Mouse (Mus musculus): ENCODE measurements around the gene Otop3. TPM values are rescaled to one million over a fixed set of nuclear protein-coding genes. Genes with fewer than 3 reads are reported as not detected.

Gene Otop3
- polyA plus RNA-seq, 1 experiment from 2014 or later: not detected

DNA sequence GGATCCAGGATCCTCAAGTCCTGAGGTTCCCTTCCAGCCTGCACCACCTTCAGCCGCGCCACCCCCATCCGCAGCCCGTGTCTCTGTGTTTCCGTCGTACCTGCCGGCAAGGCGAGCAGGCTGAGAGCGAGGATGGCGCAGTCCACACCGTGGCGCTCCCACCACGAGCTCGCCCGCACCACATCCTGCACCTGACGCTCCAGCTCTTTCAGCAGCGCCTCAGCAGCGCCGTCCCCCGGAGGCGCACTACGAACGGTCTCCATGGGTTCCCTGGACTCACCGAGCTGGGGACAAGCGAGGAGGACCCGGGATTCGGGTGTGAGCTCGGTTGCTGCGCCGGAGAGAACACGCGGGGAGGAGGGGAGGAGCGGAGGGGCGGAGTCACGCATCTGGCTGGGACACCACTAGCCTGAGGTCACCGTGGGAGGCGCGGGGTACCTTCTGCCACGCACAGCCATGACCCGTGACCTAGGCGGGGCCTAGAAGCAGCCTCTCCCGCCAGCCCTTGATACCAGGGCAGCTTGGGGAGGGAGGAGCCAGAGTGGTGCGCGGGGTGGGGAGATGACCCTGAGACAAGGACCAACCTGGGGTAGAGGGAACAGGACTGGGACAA, 37.2 kb upstream of the Otop3 start, which contains the start of gene Fads6:
Fads6 (minus strand) TSS at position 450 of the 613 bp plus-strand sequence.
- DNase-seq: peak; percentile 80
- no peaks in the 10 kb centered on the region for H3K9me3 ChIP-seq (ENCODE audit: low read length)
- TF ChIP-seq CTCF (IDR thresholded peaks at IDR 0.05; ENCODE audit: low read depth) (peak; percentile 59), EP300 (IDR thresholded peaks at IDR 0.05; ENCODE audit: low read depth) (no peak)
- H3K4me2 ChIP-seq (ENCODE audit: low read depth, low read length): peak within 1 kb of the TSS; percentile 70
- peak within 1 kb of the TSS; percentile 66 for H3K27ac ChIP-seq (ENCODE audit: low read depth)
- peak within 1 kb of the TSS; percentile 44 for H3K4me3 ChIP-seq (ENCODE audit: low read depth, low read length)
- H3K36me3 ChIP-seq (replicated peaks; ENCODE audit: insufficient read depth, low read length): 0 out of 2 replicates have a peak, but pooled peaks cover 2% of the 10 kb centered on the region
- H3K4me1 ChIP-seq (ENCODE audit: insufficient read depth): peaks cover 10% of the 10 kb centered on the region
- H3K9ac ChIP-seq (replicated peaks): peak within 1 kb of the TSS; percentile 36
- H3K27me3 ChIP-seq (ENCODE audit: insufficient read depth, low read length): peaks cover 4% of the 10 kb centered on the region; the same call in 1 of the 2 replicates
- ATAC-seq: peak; percentile 63
- whole genome bisulfite sequencing (ENCODE audit: insufficient replicate concordance): 2% methylated on average over 44 of the region's 44 CpGs

DNA sequence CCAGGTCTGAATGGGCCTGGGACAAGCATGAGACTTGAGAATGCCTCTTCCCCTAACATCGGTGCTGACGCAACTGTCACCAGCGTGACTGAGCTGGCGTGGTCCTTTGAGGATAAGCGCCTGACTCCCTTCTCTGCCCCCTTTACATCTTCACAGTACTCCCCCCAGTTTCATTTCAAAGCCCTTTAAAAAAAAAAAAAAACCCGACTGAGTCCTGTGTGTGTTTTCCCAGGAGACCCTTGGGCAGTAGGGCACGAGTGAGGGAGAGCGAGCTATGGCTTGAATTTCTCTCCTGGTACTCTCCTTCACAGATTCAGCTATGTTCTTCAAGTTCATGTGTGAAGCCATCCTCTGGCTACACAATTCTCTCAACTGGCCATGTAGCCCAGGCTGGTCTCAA, 36.4 kb upstream of the Otop3 start:
- ATAC-seq: no peak
- DNase-seq: no peak
- H3K9me3 ChIP-seq (ENCODE audit: low read length): no peaks in the 10 kb centered on the region
- H3K36me3 ChIP-seq (replicated peaks; ENCODE audit: insufficient read depth, low read length): 0 out of 2 replicates have a peak, but pooled peaks cover 2% of the 10 kb centered on the region
- peaks cover 8% of the 10 kb centered on the region for H3K4me1 ChIP-seq (ENCODE audit: insufficient read depth)
- no peak overlapping the region for H3K4me3 ChIP-seq (ENCODE audit: low read depth, low read length)
- H3K27me3 ChIP-seq (ENCODE audit: insufficient read depth, low read length): peaks cover 4% of the 10 kb centered on the region; the same call in 1 of the 2 replicates
- WGBS (ENCODE audit: insufficient replicate concordance): 61% methylated on average over 8 of the region's 8 CpGs
- H3K27ac ChIP-seq (ENCODE audit: low read depth): peak overlapping the region; percentile 66; the same call in 1 of the 2 replicates
- peak overlapping the region; percentile 70 for H3K4me2 ChIP-seq (ENCODE audit: low read depth, low read length)
- TF ChIP-seq CTCF (IDR thresholded peaks at IDR 0.05; ENCODE audit: low read depth) (no peak), EP300 (IDR thresholded peaks at IDR 0.05; ENCODE audit: low read depth) (no peak)
- H3K9ac ChIP-seq (replicated peaks): no peak overlapping the region

- WGBS (ENCODE audit: insufficient replicate concordance): 76% methylated on average over 4 of the region's 4 CpGs
- Histone ChIP-seq H3K27ac (ENCODE audit: low read depth) (no peak overlapping the region), H3K27me3 (ENCODE audit: insufficient read depth, low read length) (peaks cover 4% of the 10 kb centered on the region; the same call in 1 of the 2 replicates), H3K4me2 (ENCODE audit: low read depth, low read length) (no peak overlapping the region), H3K9me3 (ENCODE audit: low read length) (no peaks in the 10 kb centered on the region), H3K4me3 (ENCODE audit: low read depth, low read length) (no peak overlapping the region), H3K36me3 (replicated peaks; ENCODE audit: insufficient read depth, low read length) (no peaks in the 10 kb centered on the region), H3K9ac (replicated peaks) (no peak overlapping the region), H3K4me1 (ENCODE audit: insufficient read depth) (peaks cover 3% of the 10 kb centered on the region; the same call in 1 of the 2 replicates)
- TF ChIP-seq CTCF (IDR thresholded peaks at IDR 0.05; ENCODE audit: low read depth) (no peak), EP300 (IDR thresholded peaks at IDR 0.05; ENCODE audit: low read depth) (no peak)
- DNase-seq (no peak), ATAC-seq (no peak)
Measured at GRCm38 (mm10) chr11:115300745-115301144, 33.8 kb upstream of the Otop3 start.

GRCm38 (mm10) chr11:115301351-115301750, 33.2 kb upstream of the Otop3 start:
- H3K4me1 ChIP-seq (ENCODE audit: insufficient read depth): peaks cover 3% of the 10 kb centered on the region; the same call in 1 of the 2 replicates
- no peaks in the 10 kb centered on the region for H3K9me3 ChIP-seq (ENCODE audit: low read length)
- no peak for TF ChIP-seq EP300 (IDR thresholded peaks at IDR 0.05; ENCODE audit: low read depth)
- no peak for TF ChIP-seq CTCF (IDR thresholded peaks at IDR 0.05; ENCODE audit: low read depth)
- no peak overlapping the region for H3K9ac ChIP-seq (replicated peaks)
- ATAC-seq (no peak), DNase-seq (no peak)
- H3K4me2 ChIP-seq (ENCODE audit: low read depth, low read length): no peak overlapping the region
- no peak overlapping the region for H3K27ac ChIP-seq (ENCODE audit: low read depth)
- H3K36me3 ChIP-seq (replicated peaks; ENCODE audit: insufficient read depth, low read length): no peaks in the 10 kb centered on the region
- peaks cover 4% of the 10 kb centered on the region; the same call in 1 of the 2 replicates for H3K27me3 ChIP-seq (ENCODE audit: insufficient read depth, low read length)
- H3K4me3 ChIP-seq (ENCODE audit: low read depth, low read length): no peak overlapping the region
- 82% methylated on average over 2 of the region's 2 CpGs for WGBS (ENCODE audit: insufficient replicate concordance)

DNA sequence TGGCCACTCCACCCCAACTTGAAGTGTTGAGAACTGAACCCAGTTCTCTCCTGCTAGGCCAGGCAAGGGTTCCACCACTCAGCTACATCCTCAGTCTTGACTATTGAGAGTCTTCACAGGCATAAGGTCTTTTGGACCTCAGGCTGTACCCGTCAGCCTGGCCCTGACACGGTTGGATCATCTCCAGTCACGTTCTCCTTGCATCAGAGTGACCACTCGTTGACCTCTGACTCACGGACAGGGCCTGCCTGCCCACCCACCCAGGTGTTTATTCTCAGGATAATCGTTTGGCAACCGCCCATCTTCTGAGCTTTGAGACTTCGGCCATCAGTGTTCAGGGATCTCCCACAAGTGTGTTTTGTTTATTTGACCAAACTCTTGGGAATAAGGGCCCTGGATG, 31.4 kb upstream of the Otop3 start:
- Histone ChIP-seq H3K4me2 (ENCODE audit: low read depth, low read length) (no peak overlapping the region), H3K36me3 (replicated peaks; ENCODE audit: insufficient read depth, low read length) (no peaks in the 10 kb centered on the region), H3K27me3 (ENCODE audit: insufficient read depth, low read length) (no peaks in the 10 kb centered on the region), H3K4me3 (ENCODE audit: low read depth, low read length) (no peak overlapping the region), H3K4me1 (ENCODE audit: insufficient read depth) (no peaks in the 10 kb centered on the region), H3K9me3 (ENCODE audit: low read length) (no peaks in the 10 kb centered on the region), H3K9ac (replicated peaks) (no peak overlapping the region), H3K27ac (ENCODE audit: low read depth) (no peak overlapping the region)
- DNase-seq (no peak), ATAC-seq (peak; percentile 55; the same call in 1 of the 2 replicates)
- 48% methylated on average over 8 of the region's 8 CpGs for WGBS (ENCODE audit: insufficient replicate concordance)
- TF ChIP-seq EP300 (IDR thresholded peaks at IDR 0.05; ENCODE audit: low read depth) (no peak), CTCF (IDR thresholded peaks at IDR 0.05; ENCODE audit: low read depth) (no peak)

DNA sequence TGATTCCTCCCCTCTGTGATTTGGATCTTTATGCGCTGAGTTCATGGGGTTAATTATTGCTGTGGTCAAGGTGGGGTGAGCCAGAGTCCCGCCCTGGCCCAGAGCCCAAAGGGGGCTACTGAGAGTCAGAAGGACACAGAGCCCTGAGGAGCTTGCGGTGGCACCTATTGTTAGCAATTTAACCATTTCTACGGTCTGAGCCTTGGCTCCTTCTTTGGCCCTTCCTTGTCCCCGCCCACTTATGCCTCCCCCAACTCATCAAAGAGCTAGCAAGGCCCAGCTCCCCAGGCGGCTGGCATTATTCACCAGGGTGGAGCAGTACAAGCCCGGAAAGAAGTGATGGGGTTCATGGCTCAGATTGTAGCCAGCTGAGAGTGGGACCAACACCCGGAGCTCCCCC, 27.7 kb upstream of the Otop3 start, which contains the start of gene Otop2:
Otop2 (plus strand) TSS at position 301 of the 400 bp plus-strand sequence.
- no peak for DNase-seq
- H3K9ac ChIP-seq (replicated peaks): no peak within 1 kb of the TSS
- no peak within 1 kb of the TSS for H3K4me2 ChIP-seq (ENCODE audit: low read depth, low read length)
- ATAC-seq: no peak
- no peaks in the 10 kb centered on the region for H3K9me3 ChIP-seq (ENCODE audit: low read length)
- H3K27ac ChIP-seq (ENCODE audit: low read depth): no peak within 1 kb of the TSS
- no peaks in the 10 kb centered on the region for H3K4me1 ChIP-seq (ENCODE audit: insufficient read depth)
- TF ChIP-seq EP300 (IDR thresholded peaks at IDR 0.05; ENCODE audit: low read depth): no peak
- no peak for TF ChIP-seq CTCF (IDR thresholded peaks at IDR 0.05; ENCODE audit: low read depth)
- WGBS (ENCODE audit: insufficient replicate concordance): 41% methylated on average over 8 of the region's 8 CpGs
- no peaks in the 10 kb centered on the region for H3K27me3 ChIP-seq (ENCODE audit: insufficient read depth, low read length)
- no peak within 1 kb of the TSS for H3K4me3 ChIP-seq (ENCODE audit: low read depth, low read length)
- no peaks in the 10 kb centered on the region for H3K36me3 ChIP-seq (replicated peaks; ENCODE audit: insufficient read depth, low read length)
